Mouse (Mus musculus): ENCODE measurements at regions not wholly inside any gene's neighbourhood (a gene's known extent, or its start where the extent isn't known, plus 50 kb on each side); places are given as distances from the start of the nearest gene placed in this dataset.

- no peak for TF ChIP-seq TCF12 (IDR thresholded peaks at IDR 0.05; ENCODE audit: low read depth, low read length)
- TF ChIP-seq MAX (IDR thresholded peaks at IDR 0.05; ENCODE audit: low read length), result no peak
- no peak for TF ChIP-seq KAT2A (IDR thresholded peaks at IDR 0.05; ENCODE audit: insufficient replicate concordance, low read length)
- no peak for TF ChIP-seq MXI1 (IDR thresholded peaks at IDR 0.05; ENCODE audit: low read depth, low read length)
- no peak for TF ChIP-seq ZMIZ1 (IDR thresholded peaks at IDR 0.05; ENCODE audit: low read depth, low read length)
- no peak for TF ChIP-seq POLR2A (IDR thresholded peaks at IDR 0.05; ENCODE audit: low read depth, low read length)
Observed at GRCm38 (mm10) chr12:58669914-58670635, 341.7 kb downstream of the Sec23a start.
